In genomic region chr11:98077086-98077485, GRCm38 (mm10) we compare ENCODE assay signal across 17 mouse cellular contexts. TPM values are rescaled to one million over a fixed set of nuclear protein-coding genes. Genes with fewer than 3 reads are reported as not detected.
DNase-seq lines count a peak whose midpoint lies in the region; ATAC-seq lines count a peak whose summit lies in the region.
"Had no signal": no experiment of that assay in that cellular context is flagged by ENCODE, and none has a peak within 500 bp of the region (broad histone marks: within the 10 kb centered on the region; RNA-seq: fewer than 3 reads in every experiment).

No protein-coding gene starts in this region.

- no peak for ATAC-seq in cerebellum, adult (ENCODE audit: insufficient number of reproducible peaks, low FRiP score, low TSS enrichment)
- ATAC-seq in heart, embryonic 12.5 days (ENCODE audit: insufficient number of reproducible peaks, low FRiP score), result no peak
- ATAC-seq in limb, embryonic 15.5 days (ENCODE audit: insufficient number of reproducible peaks, low FRiP score, low TSS enrichment, low read depth), result peak; percentile 30; the same call in 1 of the 2 replicates
- no peak for ATAC-seq in midbrain, embryonic 11.5 days (ENCODE audit: low FRiP score)
- ATAC-seq: midbrain, embryonic 13.5 days had no signal

- DNase-seq in cerebellum, adult 18-20 months, result peak; percentile 23 to 33
- peak; percentile 95 for DNase-seq in heart, adult 11 months
- DNase-seq in limb, embryonic 10.5 days (ENCODE audit: low spot score), result no peak
- DNase-seq in midbrain, embryonic 11.5 days (ENCODE audit: low spot score, missing footprints), result no peak
- DNase-seq in left cerebral cortex, adult 11 months (ENCODE audit: low spot score), result no peak
- DNase-seq: adrenal gland, postnatal 10 days; lung, embryonic 14.5 days; right cerebral cortex, adult 18-20 months had no signal

- no peaks in the 10 kb centered on the region; the same call in 1 of the 2 replicates for H3K9me3 ChIP-seq in heart, embryonic 12.5 days (replicated peaks)
- H3K9me3 ChIP-seq in limb, embryonic 15.5 days, result no peaks in the 10 kb centered on the region
- no peaks in the 10 kb centered on the region for H3K9me3 ChIP-seq in limb, embryonic 10.5 days (replicated peaks)
- H3K9me3 ChIP-seq in midbrain, embryonic 11.5 days (ENCODE audit: control insufficient read depth, low read length), result no peaks in the 10 kb centered on the region
- H3K9me3 ChIP-seq: embryonic facial prominence, embryonic 15.5 days; forebrain, embryonic 12.5 days; midbrain, embryonic 13.5 days had no signal

- peaks cover 21% of the 10 kb centered on the region for H3K4me1 ChIP-seq in heart, embryonic 12.5 days (replicated peaks)
- peaks cover 8% of the 10 kb centered on the region; the same call in 1 of the 2 replicates for H3K4me1 ChIP-seq in limb, embryonic 15.5 days
- peaks cover 3% of the 10 kb centered on the region; the same call in 1 of the 2 replicates for H3K4me1 ChIP-seq in limb, embryonic 10.5 days
- H3K4me1 ChIP-seq in midbrain, embryonic 11.5 days (ENCODE audit: control insufficient read depth, insufficient read depth, low read length), result no peaks in the 10 kb centered on the region
- H3K4me1 ChIP-seq: midbrain, embryonic 13.5 days had no signal

- H3K9ac ChIP-seq in heart, embryonic 12.5 days, result no peak overlapping the region
- H3K9ac ChIP-seq in limb, embryonic 15.5 days, result no peak overlapping the region
- no peak overlapping the region for H3K9ac ChIP-seq in midbrain, embryonic 11.5 days (ENCODE audit: low read length)
- H3K9ac ChIP-seq: embryonic facial prominence, embryonic 15.5 days; forebrain, embryonic 12.5 days; lung, embryonic 14.5 days; midbrain, embryonic 13.5 days had no signal

- H3K36me3 ChIP-seq in heart, embryonic 12.5 days, result peaks cover 7% of the 10 kb centered on the region; the same call in 1 of the 2 replicates
- peaks cover 2% of the 10 kb centered on the region; the same call in 1 of the 2 replicates for H3K36me3 ChIP-seq in limb, embryonic 15.5 days
- H3K36me3 ChIP-seq in limb, embryonic 10.5 days, result peaks cover 8% of the 10 kb centered on the region; the same call in 1 of the 2 replicates
- H3K36me3 ChIP-seq in midbrain, embryonic 11.5 days (ENCODE audit: control insufficient read depth, insufficient read depth, low read length), result no peaks in the 10 kb centered on the region
- H3K36me3 ChIP-seq: embryonic facial prominence, embryonic 15.5 days had no signal

- H3K4me3 ChIP-seq in heart, embryonic 12.5 days, result no peak overlapping the region
- H3K4me3 ChIP-seq in limb, embryonic 15.5 days, result no peak overlapping the region
- H3K4me3 ChIP-seq in limb, embryonic 10.5 days, result no peak overlapping the region
- H3K4me3 ChIP-seq in midbrain, embryonic 11.5 days (ENCODE audit: low read depth, low read length), result no peak overlapping the region
- H3K4me3 ChIP-seq: embryonic facial prominence, embryonic 15.5 days; forebrain, embryonic 12.5 days; midbrain, embryonic 13.5 days; myocyte had no signal

- no peak overlapping the region for H3K4me2 ChIP-seq in heart, embryonic 12.5 days
- H3K4me2 ChIP-seq in limb, embryonic 15.5 days, result no peak overlapping the region
- no peak overlapping the region for H3K4me2 ChIP-seq in midbrain, embryonic 11.5 days
- H3K4me2 ChIP-seq: embryonic facial prominence, embryonic 15.5 days; forebrain, embryonic 12.5 days; lung, embryonic 14.5 days; midbrain, embryonic 13.5 days had no signal

- H3K27me3 ChIP-seq in heart, embryonic 12.5 days (replicated peaks), result no peaks in the 10 kb centered on the region
- no peaks in the 10 kb centered on the region for H3K27me3 ChIP-seq in limb, embryonic 15.5 days
- no peaks in the 10 kb centered on the region for H3K27me3 ChIP-seq in limb, embryonic 10.5 days (ENCODE audit: low read depth, poor library complexity, severe bottlenecking)
- no peaks in the 10 kb centered on the region for H3K27me3 ChIP-seq in midbrain, embryonic 11.5 days (ENCODE audit: control insufficient read depth, insufficient read depth, low read length)
- H3K27me3 ChIP-seq: embryonic facial prominence, embryonic 15.5 days; forebrain, embryonic 12.5 days; midbrain, embryonic 13.5 days had no signal

- 47% methylated on average over 8 of the region's 8 CpGs for WGBS in heart, embryonic 12.5 days
- WGBS in limb, embryonic 15.5 days, result 77% methylated on average over 8 of the region's 8 CpGs
- whole genome bisulfite sequencing in limb, embryonic 10.5 days, result 82% methylated on average over 8 of the region's 8 CpGs
- WGBS in midbrain, embryonic 11.5 days, result 80% methylated on average over 8 of the region's 8 CpGs

- no peak overlapping the region for H3K27ac ChIP-seq in heart, embryonic 12.5 days (ENCODE audit: poor library complexity, severe bottlenecking)
- H3K27ac ChIP-seq in limb, embryonic 15.5 days, result no peak overlapping the region
- H3K27ac ChIP-seq in limb, embryonic 10.5 days, result no peak overlapping the region
- H3K27ac ChIP-seq in midbrain, embryonic 11.5 days (ENCODE audit: low read depth, low read length), result no peak overlapping the region
- H3K27ac ChIP-seq: embryonic facial prominence, embryonic 15.5 days; forebrain, embryonic 12.5 days; macrophage; midbrain, embryonic 13.5 days had no signal

RNA-seq across cellular contexts. Expression of gene Stac2, which starts 23.8 kb away (rescaled TPM):
- polyA plus RNA-seq in heart, embryonic 12.5 days (2016; fragmentation: Nextera tagmentation; extraction: Ambion mirVana), result 0.47 and 0.63 TPM in 2 replicates
- 0.68 TPM in 2 replicates for polyA plus RNA-seq in limb, embryonic 15.5 days (2015; fragmentation: Nextera tagmentation; extraction: Ambion mirVana)
- 0.28 and 0.56 TPM in 2 replicates for polyA plus RNA-seq in limb, embryonic 10.5 days (2016; fragmentation: Nextera tagmentation; extraction: Ambion mirVana)
- 0.37 and 0.47 TPM in 2 replicates for polyA plus RNA-seq in midbrain, embryonic 11.5 days (2014; fragmentation: Nextera tagmentation; extraction: Ambion mirVana)
- polyA plus RNA-seq: liver, adult 2 months had no signal

RNA-seq across cellular contexts. Expression of gene Rpl19, which starts 50.6 kb away (rescaled TPM):
- polyA plus RNA-seq in heart, embryonic 12.5 days (2016; fragmentation: Nextera tagmentation; extraction: Ambion mirVana), result 654 and 675 TPM in 2 replicates
- polyA plus RNA-seq in limb, embryonic 15.5 days (2015; fragmentation: Nextera tagmentation; extraction: Ambion mirVana), result 1,005 and 1,062 TPM in 2 replicates
- 1,186 and 1,476 TPM in 2 replicates for polyA plus RNA-seq in limb, embryonic 10.5 days (2016; fragmentation: Nextera tagmentation; extraction: Ambion mirVana)
- 945 and 991 TPM in 2 replicates for polyA plus RNA-seq in midbrain, embryonic 11.5 days (2014; fragmentation: Nextera tagmentation; extraction: Ambion mirVana)

RNA-seq across cellular contexts. Expression of gene Cacnb1, which starts 54.3 kb away (rescaled TPM):
- 6.1 and 8.5 TPM in 2 replicates for polyA plus RNA-seq in heart, embryonic 12.5 days (2016; fragmentation: Nextera tagmentation; extraction: Ambion mirVana)
- polyA plus RNA-seq in limb, embryonic 15.5 days (2015; fragmentation: Nextera tagmentation; extraction: Ambion mirVana), result 19.6 and 31.1 TPM in 2 replicates
- 3.4 and 6.5 TPM in 2 replicates for polyA plus RNA-seq in limb, embryonic 10.5 days (2016; fragmentation: Nextera tagmentation; extraction: Ambion mirVana)
- polyA plus RNA-seq in midbrain, embryonic 11.5 days (2014; fragmentation: Nextera tagmentation; extraction: Ambion mirVana), result 9.7 and 10.3 TPM in 2 replicates

Comparison
In these comparisons a context has a peak if more than half of its experiments do, and no peak if none do; other contexts are left out.
1. DNase-seq: peak in cerebellum, adult 18-20 months (2 of 2) and heart, adult 11 months (single experiment); none in limb, embryonic 10.5 days (single experiment), midbrain, embryonic 11.5 days (single experiment) and left cerebral cortex, adult 11 months (single experiment).